Mouse (Mus musculus): ENCODE results near the gene Map4.
"Not testable (repeated sequence)": the region's sequence is repeated elsewhere in the genome, so short reads cannot be mapped to it uniquely, and the experiment has no call there.

Gene Map4

DNA sequence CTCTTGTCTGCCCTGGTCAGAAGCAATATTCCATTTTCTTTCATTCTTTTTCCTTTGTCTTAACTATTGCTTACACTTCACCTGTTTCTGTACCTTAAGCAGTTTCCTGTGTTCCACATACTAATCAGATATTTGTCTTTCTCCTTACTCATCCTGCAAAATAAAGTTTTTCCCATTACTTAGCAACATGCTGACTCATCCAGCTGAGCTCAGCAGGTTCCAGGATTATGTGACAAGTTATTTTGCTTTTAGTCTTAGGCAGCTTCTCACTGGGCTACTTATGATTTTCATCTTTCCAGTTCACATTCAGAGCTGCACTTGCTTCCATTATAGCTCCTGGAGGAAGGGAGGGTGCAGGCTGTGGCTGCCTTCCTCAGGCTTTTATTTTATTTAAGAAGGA lies 133.4 kb downstream of the Map4 start:
- no peak for DNase-seq (ENCODE audit: low spot score)

DNA sequence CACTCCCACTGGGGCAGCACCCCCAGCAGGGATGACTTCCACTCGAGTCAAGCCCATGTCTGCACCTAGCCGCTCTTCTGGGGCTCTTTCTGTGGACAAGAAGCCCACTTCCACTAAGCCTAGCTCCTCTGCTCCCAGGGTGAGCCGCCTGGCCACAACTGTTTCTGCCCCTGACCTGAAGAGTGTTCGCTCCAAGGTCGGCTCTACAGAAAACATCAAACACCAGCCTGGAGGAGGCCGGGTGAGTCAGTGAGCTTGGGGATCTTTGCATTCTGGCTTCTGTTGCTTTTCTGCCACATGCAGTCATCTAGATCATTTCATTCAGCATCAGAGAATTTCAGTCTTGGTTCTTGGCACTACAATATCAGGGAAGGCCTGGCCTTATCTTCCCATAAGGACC lies 137.5 kb downstream of the Map4 start:
- DNase-seq (ENCODE audit: low spot score) = no peak

DNA sequence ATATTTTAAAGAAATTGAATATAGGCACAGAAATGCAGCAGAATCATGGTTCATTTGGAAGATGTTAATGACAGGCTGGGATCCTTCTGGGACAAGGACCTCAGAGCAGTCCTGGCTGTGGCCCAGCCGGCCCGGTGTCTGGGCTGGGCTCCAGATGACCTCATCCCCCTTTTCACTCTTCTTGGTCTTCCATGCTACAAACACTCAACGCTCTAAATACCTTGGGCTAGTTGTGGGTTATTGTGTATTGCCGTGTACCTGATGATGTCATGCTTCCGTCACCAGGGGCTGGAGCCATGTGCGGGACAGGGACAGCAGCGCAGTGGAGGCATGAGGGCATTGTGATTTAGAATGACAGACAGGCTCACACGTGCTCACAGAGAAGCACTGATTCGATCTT lies 139.1 kb downstream of the Map4 start:
- DNase-seq (ENCODE audit: low spot score) = no peak

DNA sequence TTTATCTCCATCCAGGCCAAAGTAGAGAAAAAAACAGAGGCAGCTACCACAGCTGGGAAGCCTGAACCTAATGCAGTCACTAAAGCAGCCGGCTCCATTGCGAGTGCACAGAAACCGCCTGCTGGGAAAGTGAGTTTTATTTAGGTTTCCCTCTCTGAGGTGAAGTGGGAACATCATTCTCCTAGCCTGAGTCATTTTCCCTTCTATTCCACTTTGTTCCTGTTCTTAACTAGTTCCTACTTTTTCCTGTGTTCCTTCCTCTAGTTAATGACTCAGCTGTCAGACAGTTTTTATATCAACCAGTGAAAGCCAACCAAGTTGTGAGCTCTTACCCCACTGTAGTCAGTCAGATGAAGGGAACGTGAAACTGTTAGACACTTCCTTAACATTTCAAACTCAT lies 139.8 kb downstream of the Map4 start:
- DNase-seq (ENCODE audit: low spot score) = no peak

DNA sequence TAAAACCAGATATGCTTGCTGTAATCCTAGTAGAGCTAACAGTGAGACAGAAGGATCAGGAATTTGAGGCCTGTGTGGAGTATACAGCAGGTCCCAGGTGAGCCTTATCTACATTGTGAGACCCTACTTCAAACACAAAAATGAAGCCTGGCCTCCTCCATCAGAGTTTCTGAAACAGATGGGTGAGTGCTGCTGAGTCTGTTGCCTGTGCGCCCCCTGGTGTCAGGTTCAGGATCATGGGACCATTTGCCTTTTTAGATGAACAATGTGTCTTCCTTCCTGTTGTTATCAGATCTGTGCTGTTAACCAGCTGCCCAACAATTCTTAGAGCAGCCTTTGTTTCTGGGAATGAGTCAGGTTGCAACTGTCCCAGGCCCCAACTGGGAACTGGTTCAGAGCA lies 140.6 kb downstream of the Map4 start:
- peak; percentile 93 for DNase-seq (ENCODE audit: low spot score)

DNA sequence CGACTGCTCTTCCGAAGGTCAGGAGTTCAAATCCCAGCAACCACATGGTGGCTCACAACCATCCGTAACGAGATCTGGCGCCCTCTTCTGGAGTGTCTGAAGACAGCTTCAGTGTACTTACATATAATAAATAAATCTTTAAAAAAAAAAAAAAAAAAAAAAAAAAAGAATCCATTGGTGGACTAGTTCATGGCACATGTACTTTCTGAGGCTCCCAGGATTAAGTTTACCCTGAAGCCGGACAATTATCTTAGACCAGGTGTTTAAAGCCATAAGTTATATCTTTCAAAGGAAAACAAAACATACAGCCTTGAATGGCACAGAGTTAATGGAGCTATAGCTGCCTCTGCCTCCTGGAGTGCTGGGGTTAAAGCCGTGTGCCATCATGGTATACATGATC lies 145.2 kb downstream of the Map4 start:
- not testable (repeated sequence) for DNase-seq (ENCODE audit: low spot score)

DNA sequence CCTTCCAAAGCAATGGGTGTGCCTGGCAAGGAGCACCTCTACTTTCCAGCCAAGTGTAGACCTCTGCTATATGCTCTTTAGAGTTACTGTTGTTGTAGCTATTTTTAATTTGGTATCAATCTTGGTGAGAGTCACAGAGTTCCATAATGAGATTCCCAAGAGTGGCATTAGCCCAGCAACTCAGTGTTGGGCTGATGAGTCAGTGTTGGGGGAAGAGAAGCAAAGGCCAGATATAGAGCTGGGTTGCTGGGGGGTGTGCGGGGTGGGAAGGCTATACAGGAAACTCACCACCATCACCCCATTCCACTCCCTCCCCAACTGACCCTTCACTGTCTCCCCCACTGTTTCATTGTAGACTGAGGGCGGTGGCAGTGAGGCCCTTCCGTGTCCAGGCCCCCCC lies 149.8 kb downstream of the Map4 start:
- DNase-seq (ENCODE audit: low spot score) = no peak

DNA sequence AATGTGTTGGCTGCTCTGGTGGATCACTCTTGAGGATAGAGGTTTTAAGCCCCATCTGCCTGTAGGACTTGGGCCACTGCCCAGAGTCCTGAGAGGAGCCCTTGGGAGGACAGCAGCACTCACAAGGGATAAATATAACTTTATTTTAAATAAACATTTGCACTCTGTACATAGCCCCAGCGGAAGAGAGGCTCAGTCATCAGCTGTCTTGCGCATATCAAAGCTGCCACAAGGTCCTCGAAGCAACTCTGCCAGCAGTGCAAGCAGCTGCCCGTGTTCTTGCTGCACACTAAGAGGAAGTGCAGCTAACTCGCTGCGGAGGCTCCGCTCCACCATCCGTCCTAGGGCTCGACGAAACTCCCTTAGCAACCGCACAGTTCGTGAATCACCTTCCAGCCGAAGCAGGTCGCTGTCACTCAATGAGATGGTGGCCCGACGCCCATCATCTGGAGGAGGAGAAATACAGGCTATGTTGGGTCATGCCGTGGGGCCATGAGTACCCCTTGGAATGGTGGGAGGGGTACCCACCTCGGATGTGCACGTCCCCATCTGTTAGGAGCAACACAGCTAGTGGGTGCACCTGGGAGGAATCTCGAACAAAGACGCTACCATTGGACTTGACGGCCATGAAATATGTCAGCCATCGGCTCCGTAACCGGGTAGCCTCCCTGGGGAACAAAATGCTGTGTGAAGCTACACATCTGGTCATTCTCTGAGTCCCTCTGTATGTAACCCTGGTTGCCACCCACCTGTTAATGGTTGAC lies 153.1 kb downstream of the Map4 start:
- no peak for DNase-seq (ENCODE audit: low spot score)

DNA sequence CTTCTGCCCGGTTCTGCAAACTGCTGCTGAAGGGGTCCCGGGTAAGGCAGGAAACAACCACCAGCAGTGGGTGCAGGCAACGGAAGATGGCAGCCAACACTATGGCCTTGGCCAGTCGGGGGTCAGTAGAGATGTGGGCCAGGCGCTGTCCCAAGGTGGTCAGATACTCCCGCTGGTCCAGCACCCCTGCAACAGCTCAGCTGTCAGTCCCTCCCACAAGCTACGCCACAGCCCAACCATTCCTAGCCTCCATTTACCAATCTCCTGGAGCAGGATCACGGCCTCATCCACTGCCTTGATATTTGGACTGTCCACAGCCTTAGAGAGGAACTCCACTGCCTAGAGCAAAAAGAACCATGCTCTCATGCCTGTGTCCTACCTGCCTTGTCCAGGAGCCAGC lies 154.4 kb downstream of the Map4 start:
- DNase-seq (ENCODE audit: low spot score) = no peak

DNA sequence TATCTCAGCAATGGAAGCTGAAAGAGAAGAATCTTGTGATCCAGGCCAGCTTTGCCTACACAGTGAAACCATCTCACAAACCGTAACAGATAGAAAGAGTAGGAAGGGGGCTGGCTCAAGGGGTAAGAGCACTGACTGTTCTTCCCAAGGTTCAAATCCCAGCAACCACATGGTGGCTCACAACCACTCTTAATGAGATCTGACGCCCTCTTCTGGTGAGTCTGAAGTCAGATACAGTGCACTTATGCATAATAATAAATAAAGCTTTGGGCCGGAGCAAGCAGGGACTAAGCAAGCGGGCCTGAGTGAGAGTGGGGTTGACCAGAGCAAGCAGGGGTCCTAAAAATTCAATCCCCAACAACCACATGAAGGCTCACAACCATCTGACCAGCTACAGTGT lies 162.0 kb downstream of the Map4 start:
- DNase-seq (ENCODE audit: low spot score) = no peak

DNA sequence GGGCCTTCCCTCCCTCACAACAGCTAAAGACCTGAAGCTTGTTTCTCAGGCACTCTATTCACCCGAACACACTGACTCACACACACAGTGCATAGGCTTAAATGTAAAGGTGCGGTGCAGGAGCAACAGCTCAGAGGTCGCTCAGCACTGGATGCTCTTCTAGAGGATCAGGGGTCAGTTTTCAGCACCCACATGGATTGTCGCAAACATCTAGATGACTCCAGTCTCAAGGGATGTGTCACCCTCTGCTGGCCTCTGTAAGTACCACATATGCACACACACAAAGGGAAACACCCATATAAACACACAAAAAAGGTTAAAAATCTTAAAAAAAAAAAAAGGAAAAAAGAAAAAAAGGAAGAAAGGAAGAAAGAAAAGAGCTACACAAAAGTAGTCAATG lies 163.5 kb downstream of the Map4 start:
- no peak for DNase-seq (ENCODE audit: low spot score)

DNA sequence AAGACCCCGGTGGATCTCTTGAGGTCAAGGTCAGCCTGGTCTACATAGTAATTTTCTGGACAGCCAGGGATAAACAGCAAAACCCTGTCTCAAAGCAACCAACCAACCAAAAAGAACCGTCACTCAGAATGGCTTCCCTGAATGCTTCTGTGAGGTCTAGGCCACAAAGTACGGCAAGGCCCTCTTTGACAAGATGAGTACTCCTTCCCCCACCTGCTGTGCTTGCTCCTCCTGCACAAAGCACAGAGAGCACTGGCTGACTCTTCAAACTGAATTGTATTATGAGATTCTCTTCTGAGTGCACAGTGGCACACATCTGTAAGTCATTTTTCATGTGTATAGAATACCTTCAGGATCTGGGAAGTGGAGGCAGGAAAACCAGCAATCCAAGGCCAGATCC lies 166.5 kb downstream of the Map4 start:
- DNase-seq (ENCODE audit: low spot score) = no peak

DNA sequence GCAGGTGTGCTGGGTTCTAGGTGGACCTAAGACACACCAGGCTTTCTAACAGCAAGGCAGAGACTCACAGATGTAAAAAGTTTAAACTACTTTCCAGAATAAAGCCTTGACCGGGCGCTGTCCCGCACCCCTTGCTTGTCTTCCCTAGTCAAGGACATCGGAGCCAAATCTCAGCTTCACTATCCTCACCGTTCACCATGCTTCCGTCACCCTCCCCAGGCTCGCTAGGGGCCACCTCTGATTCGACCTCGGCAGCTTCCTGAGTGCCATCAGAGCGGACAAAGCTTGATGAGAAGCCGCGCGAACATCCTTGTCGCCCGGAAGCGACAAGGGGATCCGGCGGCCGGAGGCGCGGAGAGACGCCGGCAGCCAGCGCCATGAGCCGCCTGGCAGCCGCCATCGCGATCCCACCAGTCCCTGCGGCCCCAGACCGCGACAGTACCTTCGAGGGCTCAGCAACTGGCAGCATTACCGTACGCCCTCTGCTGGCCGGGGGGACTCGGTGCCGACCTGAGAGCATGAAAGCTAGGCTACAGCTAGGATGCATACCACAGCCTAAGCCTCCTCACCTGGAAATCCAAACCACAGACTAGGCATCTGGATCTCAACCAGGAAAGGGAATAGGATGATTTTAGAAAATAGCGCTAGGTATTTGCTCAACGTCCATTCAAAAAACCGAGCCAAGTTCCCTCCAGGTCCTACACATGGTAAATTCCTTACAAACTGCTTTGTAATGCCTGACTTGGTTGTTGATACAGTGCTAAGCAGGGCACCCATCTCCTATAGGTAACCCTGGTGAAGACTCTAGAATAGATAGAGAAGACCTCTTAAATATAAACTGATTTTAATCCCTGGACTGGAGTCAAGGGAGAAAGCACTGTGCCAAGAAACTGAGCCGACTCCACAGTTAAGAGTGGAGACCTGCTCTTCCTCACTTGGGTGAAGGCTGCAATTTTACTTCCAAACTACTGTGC lies 169.7 kb downstream of the Map4 start:
- DNase-seq (ENCODE audit: low spot score) = peak; percentile 93

DNA sequence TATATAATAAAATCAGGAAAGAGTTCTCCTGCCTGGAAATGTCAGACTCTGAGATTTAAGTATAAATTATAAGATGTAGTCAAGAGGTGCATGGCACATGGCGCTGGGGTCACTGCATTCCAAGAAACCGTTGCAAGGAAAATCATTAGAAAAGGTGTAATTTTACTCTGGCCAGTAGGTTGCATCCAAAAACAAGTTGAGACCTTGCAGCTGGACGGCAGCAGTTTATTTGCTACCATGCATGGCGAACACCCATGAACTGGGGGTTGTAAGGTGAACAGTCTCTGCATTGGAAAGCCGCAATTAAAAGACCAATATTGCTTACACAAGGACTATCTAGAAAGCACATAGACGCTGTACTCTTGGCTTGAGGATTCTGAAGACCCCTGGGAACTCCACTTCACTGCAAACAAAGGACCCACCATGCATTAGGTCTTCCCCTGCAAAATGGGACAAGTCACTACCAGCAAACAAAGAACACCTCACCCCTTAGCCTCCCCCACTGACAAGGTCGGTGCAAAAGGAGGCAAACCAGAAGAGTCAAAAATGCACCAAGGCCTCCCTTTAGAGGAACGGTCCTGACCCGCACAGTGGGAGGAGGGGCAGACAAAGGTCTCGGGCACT lies 185.2 kb downstream of the Map4 start:
- DNase-seq (ENCODE audit: low spot score) = no peak

DNA sequence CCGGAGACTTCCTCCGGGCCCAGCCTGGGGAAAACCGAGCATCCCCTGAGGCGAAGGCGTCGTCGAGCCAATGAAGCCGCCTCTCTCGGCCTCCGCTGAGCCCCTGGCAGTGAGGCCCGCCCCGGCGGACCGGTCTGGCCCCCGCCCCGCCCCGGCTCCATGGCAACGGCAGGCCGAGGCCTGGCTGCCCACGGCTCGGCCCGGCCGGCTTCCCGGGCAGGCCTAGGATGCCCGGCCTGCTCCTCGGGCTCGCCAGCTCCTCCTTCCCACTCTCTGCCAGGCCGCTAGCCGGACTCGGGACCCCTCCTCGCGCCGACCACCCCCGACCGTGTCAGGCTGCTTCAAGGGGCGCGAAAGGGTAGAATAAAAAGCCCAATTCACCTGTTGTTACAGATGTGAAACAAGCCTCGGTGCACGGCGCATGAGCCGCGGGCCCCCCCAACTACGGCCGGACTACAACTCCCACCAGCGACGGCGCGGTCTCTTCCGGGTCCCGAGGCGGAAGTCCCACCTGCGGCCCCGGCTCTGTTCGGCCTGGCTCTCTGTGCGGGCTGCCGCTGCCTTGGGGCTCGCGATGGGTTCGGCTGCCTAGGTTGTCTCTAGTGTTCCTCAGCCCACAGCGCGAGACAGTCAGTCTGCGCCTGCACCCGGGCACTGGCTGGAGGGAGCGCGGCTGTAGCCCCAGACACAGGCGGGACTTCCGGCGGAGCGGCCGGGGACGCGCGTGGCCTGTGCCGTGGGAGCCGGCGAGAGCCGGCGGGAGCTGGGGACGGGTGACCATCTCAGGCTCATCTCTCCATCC lies 185.9 kb downstream of the Map4 start, which contains the start of gene Smarcc1:
Gene Smarcc1 (plus strand): TSS at position 732 of the 802 bp plus-strand sequence.
- DNase-seq (ENCODE audit: low spot score) = peak; percentile 88

DNA sequence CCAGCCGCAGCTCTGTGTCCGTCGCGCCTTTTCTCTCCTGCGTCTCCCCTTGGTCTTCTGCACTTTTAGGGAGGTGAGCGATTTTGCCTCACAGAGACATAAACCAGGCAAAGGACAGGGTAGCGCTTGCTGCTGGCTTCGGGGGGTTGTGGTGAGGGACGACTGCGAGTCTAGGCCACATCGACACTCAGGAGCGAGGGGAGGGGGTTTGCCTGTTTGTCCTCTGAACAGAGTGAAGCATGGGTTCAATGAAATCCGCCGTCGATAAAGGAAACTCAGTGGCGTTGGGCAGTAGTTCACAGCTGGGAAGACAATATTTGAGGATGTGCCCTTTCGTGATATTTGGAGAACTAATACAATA lies 186.5 kb downstream of the Map4 start, which contains the start of gene Dhx30:
Gene Dhx30 (minus strand): TSS at position 52 of the 361 bp plus-strand sequence.
- peak; percentile 18 for DNase-seq (ENCODE audit: low spot score)

DNA sequence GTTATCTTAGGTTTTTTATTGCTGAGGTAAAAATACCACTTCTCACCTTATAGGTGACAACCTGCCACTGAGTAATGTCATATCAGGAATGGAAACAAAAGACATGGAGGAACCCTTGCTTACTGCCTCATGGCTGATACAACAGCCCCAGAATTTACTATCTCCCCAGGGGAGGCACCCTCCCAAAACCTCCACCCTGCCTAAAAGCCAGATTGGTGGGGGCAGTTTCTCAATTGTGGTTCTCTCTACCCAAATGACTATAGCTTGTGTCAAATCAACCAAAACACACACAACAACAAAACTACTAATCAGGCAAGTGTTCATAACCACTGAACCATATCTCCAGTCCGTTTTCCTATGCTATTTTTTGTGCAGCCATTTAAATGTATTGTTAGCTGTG lies 187.0 kb downstream of the Map4 start:
- no peak for DNase-seq (ENCODE audit: low spot score)

DNA sequence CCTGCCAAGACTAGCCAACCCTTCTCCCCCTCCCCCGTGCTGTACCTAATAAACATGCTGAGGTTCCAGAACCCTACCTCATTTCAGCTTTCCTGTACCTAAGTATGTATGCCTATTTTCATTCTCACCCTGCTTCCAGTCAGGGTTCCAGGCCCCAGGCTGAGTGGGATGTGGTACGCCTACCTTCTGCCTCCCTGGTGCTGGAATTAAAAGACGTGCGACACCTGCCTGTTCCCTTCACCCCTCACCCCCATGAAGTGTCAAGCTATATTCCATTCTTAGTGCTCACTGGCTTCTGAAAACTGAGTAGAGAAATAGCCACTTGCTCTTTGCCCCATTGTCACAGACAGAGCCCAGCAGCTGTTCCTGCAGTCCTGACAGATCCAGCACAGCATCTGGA lies 190.2 kb downstream of the Map4 start:
- no peak for DNase-seq (ENCODE audit: low spot score)

DNA sequence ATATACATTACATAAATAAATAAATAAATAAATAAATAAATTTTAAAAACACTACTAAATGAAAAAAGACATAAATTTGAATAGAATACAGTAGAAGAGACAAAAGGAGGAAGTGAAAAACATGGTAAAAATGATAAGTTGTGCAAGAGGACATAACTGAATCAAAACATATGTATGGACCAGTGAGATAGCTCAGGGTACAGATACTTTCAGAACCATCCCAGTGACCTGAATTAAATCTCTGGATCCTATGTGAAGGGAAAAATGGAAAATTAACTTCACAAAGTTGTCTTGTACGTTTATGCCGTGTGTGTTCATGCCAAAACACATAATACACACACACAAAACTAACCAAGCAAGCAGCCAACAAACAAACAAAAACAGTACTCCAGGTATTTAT lies 192.1 kb downstream of the Map4 start:
- DNase-seq (ENCODE audit: low spot score) = no peak

DNA sequence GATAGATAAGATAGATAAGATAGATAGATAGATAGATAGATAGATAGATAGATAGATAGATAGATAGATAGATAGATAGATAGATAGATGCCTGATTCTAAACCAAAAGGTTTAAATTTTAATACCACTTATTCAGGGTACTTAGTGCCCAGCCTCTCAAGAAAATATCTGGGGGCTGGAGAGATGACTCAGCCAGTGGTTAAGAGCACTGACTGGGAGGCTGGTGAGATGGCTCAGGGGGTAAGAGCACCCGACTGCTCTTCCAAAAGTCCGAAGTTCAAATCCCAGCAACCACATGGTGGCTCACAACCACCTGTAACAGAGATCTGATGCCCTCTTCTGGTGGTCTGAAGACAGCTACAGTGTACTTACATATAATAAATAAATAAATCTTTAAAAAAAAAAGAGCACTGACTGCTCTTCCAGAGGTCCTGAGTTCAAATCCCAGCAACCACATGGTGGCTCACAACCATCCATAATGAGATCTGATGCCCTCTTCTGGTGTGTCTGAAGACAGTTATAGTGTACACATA lies 192.8 kb downstream of the Map4 start:
- not testable (repeated sequence) for DNase-seq (ENCODE audit: low spot score)

DNA sequence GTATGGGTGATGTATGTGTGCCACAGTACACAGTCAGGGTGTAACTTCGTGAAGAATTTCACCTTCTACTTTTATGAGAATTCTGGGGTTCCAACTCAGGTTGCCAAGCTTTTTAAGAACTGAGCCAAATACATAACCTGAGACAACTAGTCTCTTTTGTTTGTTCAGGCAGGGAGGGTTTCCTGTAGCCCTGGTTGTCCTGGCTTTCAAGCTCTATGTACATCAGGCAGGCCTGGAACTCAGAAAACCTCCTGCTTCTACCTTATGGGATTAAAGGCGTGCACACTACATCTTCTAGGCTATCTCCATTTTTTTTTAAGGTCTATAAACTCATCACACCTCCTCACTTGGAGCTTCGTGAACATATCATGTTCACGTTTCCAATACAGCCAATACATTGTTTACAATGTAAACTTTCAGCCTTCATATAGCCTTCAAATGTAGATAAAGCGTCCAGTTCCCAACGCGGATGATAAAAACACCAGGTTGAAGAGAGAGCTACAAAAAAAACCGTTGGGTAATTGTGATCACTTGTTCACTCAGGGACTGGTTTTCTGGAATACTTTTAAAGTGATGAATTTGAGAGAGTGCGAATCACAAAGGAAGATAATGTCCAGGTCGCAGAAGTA lies 199.8 kb downstream of the Map4 start:
- DNase-seq (ENCODE audit: low spot score) = no peak
